Mouse (Mus musculus) mouse trophoblast stem cell (cell line): ENCODE measurements around the gene Krtap4-1.
"Not testable (repeated sequence)": the region's sequence is repeated elsewhere in the genome, so short reads cannot be mapped to it uniquely, and the experiment has no call there.

Source experiments
- in situ Hi-C, 2 experiments: fragments of 300-500 bp; cut with MseI, MboI; formaldehyde crosslinking; loops; 2 replicates in 1 of 2; 3 replicates in 1 of 2; pipeline ENCODE4 v1.15.1; 2025

The Krtap4-1 gene

GRCm38 (mm10) chr11:99628138-99628537 lies at the start of gene Krtap4-1:
TSS of gene Krtap4-1 (minus strand) at chr11:99628238.
- in situ Hi-C loops: no loop called here

- in situ Hi-C loops: no loop called here
Observed at GRCm38 (mm10) chr11:99665860-99666259, 37.8 kb upstream of the Krtap4-1 start, which contains the start of gene Krtap4-6. TSS of gene Krtap4-6 (minus strand) at chr11:99665960.

DNA sequence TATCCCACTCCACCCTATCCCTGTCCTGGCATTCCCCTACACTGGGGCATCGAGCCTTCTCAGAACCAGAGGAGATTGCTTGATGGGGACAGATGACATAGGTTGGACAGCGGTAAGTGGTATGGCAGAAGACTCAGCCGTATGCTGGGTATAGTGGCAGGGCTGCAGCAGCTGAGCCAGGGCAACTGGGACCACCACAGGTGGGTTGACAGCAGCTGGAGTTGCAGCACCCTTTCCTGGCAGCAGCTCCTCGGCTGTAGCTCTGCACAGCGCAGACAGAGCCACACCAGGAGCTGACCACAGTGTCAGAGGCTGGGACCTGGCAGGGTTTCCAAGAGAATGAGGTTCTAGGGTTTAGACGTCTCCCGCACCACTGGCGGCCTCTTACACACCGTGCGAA lies 34.8 kb upstream of the Krtap4-1 start:
- in situ Hi-C loops: no loop called here

- in situ Hi-C loops: no loop called here
Observed at GRCm38 (mm10) chr11:99659256-99659655, 31.2 kb upstream of the Krtap4-1 start.

DNA sequence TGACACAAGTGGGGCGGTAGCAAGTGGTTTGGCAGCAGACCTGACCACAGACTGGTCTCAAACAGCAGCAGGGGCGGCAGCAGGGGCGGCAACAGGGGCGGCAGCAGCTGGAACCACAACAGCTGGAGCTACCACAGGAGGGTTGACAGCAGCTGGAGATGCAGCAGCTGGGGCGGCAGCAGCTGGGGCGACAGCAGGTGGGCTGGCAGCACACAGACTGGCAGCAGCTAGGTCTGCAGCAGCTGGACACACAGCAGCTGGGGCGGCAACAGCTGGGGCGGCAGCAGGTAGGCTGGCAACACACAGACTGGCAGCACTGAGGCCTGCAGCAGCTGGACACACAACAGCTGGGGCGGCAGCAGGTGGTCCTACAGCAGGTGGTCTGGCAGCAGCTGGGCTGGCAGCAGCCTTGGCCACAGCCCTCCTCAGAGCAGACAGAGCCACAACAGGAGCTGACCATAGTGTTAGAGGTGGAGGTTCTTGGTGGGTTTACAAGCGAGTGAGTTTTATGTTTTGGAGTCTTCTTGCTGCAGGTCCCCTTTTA lies 30.5 kb upstream of the Krtap4-1 start, which contains the start of gene Gm11563:
Gene Gm11563, minus strand, starts transcription at position 494 of the 544 bp plus-strand sequence.
- in situ Hi-C loops: not testable (repeated sequence)

- in situ Hi-C loops: no loop called here
Observed at GRCm38 (mm10) chr11:99657051-99657450, 29.0 kb upstream of the Krtap4-1 start.

DNA sequence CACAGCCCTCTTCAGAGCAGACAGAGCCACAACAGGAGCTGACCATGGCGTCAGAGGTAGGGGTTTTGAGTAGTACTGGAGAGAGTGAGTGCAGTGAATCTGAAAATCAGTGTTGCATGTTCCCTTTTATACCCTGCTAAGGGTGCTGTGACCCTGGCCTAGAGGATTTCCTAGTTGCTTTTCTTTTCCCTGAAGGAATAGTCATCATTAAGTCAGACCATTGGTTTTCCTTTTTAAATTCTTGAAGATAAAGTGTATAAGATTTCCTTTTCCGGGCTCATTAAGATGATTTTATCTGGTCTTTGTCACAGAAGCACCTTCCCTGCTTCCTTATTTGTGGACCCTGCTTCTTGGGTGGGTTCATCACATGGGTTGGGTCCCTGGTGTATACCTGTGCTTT lies 22.1 kb upstream of the Krtap4-1 start, which contains the start of gene Gm11555:
Gene Gm11555, minus strand, starts transcription at position 101 of the 400 bp plus-strand sequence.
- in situ Hi-C loops: no loop called here

GRCm38 (mm10) chr11:99646444-99646843 lies 18.4 kb upstream of the Krtap4-1 start:
- in situ Hi-C loops: no loop called here

DNA sequence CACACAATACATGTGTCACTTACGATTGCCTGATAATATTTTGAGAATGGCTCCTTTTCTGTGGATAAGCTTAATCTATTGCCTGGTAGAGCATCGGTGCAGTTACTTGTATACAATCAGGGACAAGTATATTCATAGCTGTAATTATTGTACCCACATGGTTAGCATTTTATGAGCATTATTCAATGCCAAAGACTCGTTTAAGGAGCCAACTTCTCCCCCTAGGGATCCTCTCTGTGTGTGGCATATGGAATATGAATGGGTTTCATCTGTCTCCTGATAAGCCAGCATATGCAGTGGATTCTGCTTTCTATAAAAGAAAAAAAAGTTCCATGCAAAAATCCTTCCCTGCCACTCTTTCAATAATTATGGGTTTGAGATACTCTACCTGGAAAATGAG lies 16.3 kb upstream of the Krtap4-1 start:
- in situ Hi-C loops: no loop called here

DNA sequence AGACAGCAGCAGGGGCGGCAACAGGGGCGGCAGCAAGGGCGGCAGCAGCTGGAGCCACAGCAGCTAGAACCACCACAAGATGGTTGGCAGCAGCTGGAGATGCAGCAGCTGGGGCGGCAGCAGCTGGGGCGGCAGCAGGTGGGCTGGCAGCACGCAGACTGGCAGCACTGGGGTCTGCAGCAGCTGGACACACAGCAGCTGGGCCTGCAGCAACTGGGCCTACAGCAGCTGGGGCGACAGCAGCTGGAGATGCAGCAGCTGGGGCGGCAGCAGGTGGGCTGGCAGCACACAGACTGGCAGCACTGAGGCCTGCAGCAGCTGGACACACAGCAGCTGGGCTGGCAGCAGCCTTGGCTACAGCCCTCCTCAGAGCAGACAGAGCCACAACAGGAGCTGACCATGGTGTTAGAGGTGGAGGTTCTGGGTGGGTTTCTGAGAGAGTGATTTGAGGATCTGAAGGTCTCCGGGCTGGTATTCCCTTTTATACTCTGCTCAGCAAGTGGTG lies 15.6 kb upstream of the Krtap4-1 start, which contains the start of gene Krtap4-7:
Gene Krtap4-7, minus strand, starts transcription at position 455 of the 505 bp plus-strand sequence.
- in situ Hi-C loops: not testable (repeated sequence)

DNA sequence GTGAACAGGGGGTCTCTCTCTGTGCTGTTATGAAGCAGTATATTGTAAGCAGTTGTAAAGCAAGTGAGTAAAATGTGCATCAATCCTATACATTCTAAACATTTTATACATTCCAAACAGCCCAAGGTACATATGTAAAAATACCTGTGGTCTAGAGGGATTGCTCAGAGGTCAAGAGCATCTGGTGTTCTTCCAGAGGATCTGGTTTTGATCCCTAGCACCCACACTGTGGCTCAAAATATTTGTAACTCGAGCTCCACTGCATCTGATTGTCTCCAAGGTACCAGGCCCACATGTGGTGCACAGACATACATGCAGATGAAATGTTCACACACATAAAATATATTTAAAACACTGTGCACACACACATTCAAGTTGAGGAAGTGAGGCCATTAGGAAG lies 12.9 kb upstream of the Krtap4-1 start:
- in situ Hi-C loops: no loop called here

- in situ Hi-C loops: no loop called here
Observed at GRCm38 (mm10) chr11:99637086-99637485, 9.0 kb upstream of the Krtap4-1 start.

DNA sequence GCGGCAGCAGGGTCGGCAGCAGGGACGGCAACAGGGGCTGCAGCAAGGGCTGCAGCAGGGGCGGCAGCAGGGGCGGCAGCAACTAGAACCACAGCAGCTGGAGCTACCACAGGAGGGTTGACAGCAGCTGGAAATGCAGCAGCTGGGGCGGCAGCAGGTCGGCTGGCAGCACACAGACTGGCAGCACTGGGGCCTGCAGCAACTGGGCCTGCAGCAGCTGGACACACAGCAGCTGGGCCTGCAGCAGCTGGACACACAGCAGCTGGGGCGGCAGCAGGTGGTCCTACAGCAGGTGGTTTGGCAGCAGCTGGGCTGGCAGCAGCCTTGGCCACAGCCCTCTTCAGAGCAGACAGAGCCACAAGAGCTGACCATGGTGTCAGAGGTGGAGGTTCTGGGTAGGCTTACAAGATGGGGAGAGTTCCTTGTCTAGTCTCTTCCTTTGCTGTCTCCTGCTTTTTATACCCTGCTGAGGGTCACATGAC lies 6.7 kb upstream of the Krtap4-1 start, which contains the start of gene Krtap4-2:
Gene Krtap4-2, minus strand, starts transcription at position 432 of the 482 bp plus-strand sequence.
- in situ Hi-C loops: no loop called here

DNA sequence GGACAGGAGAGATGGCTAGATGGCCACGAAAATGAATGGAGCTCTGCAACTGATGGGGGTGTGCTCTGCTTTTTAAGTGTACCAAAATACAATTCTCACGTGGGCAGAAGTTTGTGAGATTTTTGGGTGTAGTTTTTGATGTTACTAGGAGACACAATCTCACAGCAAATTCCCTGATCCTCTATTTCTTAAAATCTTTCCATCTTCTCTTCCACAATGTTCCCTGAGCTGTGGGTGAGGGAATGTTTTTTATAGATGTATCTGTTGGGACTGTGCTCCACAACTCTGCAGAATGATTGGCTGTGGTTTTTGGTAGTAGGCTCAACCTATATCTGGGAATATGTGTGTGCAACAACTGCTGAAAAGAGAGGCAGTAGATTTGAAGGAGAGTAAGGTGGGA lies 5.3 kb upstream of the Krtap4-1 start:
- in situ Hi-C loops: no loop called here

GRCm38 (mm10) chr11:99630890-99631289 lies 2.9 kb upstream of the Krtap4-1 start:
- in situ Hi-C loops: no loop called here

- in situ Hi-C loops: no loop called here
Observed at GRCm38 (mm10) chr11:99620335-99620734, 7.7 kb downstream of the Krtap4-1 start, which contains the start of gene Gm11562. TSS of gene Gm11562 (minus strand) at chr11:99620435.

- in situ Hi-C loops: no loop called here
Observed at GRCm38 (mm10) chr11:99614796-99615363, 13.2 kb downstream of the Krtap4-1 start, which contains the start of gene Krtap2-4. TSS of gene Krtap2-4 (minus strand) at chr11:99614846.

- in situ Hi-C loops: not testable (repeated sequence)
Observed at GRCm38 (mm10) chr11:99610089-99610488, 17.9 kb downstream of the Krtap4-1 start, which contains the start of gene Gm11937. TSS of gene Gm11937 (minus strand) at chr11:99610189.

GRCm38 (mm10) chr11:99609126-99609525 lies 18.9 kb downstream of the Krtap4-1 start:
- in situ Hi-C loops: no loop called here

DNA sequence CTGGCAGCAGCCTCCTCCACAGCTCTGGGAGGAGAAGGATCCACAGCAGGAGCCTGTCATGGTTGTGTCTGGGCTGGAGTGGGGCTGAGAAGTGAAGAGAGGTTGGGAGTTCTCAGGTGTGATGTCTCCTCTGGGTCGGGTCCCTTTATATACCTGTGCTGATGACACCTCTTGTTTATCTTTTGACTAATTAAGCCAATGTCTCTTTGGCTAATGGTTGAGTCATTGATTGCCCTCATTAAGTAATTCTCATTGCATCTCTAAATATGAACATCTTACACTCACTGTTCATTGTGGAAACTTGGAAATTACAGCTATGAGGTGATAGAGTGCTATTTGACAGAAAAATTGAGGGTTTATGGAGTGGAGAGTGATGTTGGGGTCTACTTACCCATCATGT lies 24.8 kb downstream of the Krtap4-1 start, which contains the start of gene Gm11938:
Gene Gm11938, minus strand, starts transcription at position 101 of the 400 bp plus-strand sequence.
- in situ Hi-C loops: not testable (repeated sequence)

DNA sequence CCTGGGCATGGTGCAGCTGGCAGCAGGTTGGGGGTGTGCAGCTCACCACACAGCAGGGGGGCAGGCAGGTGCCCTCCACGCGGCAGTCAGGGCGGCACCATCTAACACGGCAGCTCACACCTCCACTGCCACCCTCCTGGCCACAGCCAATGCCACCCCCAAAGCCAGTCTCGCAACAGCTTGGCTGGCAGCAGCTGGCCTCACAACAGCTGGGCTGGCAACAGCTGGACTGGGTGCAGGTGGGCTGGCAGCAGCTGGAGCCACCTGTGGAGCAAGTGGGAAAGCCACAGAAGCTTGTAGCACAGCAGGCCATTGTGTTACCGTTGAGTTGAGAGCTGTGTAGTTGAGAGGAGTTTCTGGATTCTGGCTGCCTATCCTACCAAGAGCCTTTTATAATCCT lies 30.3 kb downstream of the Krtap4-1 start, which contains the start of gene Krtap9-3:
Gene Krtap9-3, minus strand, starts transcription at position 364 of the 400 bp plus-strand sequence.
- in situ Hi-C loops: not testable (repeated sequence)

GRCm38 (mm10) chr11:99590981-99591380 lies 37.1 kb downstream of the Krtap4-1 start, which contains the start of gene Krtap1-3:
TSS of gene Krtap1-3 (minus strand) at chr11:99591339.
- in situ Hi-C loops: no loop called here
